Mouse (Mus musculus): ENCODE data around the gene Klhl36.
"Not testable (repeated sequence)": the region's sequence is repeated elsewhere in the genome, so short reads cannot be mapped to it uniquely, and the experiment has no call there.

Gene Klhl36

DNA sequence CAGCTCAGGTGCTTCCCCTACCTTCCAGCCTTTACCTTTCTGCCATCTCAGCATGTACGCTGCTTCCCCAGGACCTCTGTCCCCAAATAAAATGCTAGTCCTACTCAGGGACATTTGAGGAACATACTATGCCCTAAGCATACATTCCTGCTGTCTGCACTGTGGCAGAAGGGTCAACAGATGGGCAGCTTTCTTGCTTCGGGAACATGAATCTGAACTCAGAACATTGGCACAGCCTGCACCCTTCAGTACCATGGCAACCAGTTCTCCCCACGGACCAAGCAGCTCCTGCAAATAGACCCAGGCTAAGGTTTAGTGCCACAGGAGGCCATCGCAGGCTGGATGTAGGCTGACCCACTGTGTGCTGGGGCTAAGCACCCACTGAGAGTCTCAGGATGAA is 25.2 kb upstream of the Klhl36 start:
- DNase-seq: peak in 1 of 2 experiments; percentile 46

DNA sequence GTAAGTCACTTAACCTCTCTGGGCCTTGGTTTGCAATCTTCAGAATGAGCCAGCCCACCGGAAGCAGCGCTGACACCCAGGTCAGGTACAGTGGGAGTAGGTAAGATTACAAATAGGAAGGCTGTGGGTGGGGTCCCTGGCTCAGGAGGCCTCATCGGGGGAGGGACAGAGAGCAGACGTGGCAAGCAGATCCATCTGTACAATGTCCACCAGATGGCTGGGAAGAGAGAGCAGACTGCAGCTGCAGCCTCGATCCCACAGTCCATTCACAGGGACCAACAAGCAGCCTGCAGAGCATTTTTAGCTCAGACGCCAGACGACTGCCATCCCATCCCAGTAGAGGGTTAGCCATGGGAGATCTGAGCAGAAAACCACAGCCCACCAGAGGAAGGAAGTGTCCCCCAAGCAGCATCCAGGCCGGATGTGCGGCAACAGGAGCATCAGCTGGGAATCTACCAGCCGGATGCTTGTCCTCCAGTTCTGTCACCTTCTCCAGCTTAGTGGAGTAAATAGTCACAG is 24.5 kb upstream of the Klhl36 start:
- DNase-seq: peak in 1 of 2 experiments; percentile 48

DNA sequence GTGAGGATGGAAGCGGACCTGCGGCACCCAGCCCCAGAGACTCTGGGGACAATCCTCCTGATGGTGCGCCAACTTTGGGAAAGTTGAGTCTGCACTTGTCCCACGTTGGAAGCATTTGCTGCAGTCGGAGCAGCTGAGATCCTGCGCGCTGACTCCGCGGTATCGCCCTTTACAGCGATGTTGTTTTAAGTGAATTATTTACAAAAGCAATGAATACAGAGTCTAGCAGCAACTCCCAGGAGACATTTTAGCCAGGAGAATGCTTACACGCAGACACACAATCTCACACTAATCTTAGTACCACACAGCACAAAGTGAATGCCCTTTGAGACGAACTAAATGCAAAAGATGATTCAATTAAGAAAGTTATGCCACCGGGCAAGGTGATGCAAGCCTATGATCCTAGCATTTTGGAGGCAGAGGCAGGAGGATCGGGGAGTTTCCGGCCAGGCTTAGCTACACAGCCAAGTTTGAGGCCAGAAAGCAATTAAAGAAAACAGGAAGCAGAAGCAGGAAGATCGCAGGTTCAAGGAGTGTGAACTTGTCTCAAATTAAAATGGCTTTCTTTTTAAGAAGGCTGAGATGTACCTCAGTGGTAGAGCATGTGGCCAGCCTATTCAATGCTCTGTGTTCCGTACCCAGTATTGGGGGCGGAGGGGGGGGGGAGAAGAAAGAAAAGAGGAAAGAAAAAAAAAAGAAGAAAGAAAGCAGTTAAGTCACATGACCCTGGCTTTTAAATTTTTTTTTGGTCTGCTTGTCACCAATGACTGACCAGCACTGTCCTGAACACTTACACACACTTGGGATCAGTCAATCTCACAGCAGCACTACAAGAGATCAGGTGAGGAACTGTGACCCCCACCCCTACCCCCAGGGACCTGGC is 23.7 kb upstream of the Klhl36 start:
- peak in 1 of 2 experiments; percentile 31 for DNase-seq

DNA sequence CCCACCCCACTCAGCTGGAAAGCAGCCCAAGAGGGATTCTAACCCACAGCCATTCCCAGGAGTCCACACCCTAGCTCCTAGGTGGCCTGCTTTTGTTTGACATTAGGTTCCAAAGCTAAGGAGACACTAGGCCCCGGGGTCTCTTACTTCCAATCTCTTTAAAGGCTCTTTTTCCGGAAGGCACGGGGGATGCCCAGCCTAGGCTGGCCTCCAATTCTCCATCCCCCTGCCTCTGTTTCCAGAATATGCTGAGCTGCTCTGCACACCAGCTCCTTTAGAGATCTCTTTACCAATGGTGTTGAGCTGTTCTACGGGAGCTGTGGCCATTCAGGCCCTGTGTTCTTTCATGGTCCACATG is 23.1 kb upstream of the Klhl36 start:
- no peak for DNase-seq

DNA sequence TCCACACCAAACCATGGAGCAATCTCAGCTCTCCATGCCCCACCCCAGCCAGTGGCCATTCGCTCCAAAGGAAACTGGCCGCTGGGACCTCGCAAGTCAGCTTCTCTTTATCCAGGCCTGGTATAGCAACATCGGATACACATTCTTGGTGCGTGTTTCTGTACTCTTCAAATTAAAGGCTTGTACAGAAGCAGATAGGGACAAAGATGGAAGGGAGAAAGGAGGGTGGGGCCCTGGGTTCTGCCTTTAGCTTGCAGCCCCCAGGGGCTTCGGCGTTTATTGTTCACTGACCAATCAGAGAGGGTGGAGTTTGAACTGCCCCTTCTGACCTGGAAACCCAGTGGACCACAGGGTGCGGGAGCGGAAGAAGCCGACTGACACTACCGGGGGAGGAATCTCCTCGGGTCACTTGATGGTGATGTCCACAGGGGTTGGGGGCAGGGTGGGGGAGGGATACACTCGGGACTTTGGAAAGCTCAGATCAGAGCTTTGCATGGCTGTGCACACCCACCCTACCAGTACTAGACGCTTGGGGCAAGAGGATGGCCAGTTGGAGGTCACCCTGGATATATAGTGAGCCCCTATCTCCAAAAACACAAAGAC is 22.5 kb upstream of the Klhl36 start:
- DNase-seq: no peak

DNA sequence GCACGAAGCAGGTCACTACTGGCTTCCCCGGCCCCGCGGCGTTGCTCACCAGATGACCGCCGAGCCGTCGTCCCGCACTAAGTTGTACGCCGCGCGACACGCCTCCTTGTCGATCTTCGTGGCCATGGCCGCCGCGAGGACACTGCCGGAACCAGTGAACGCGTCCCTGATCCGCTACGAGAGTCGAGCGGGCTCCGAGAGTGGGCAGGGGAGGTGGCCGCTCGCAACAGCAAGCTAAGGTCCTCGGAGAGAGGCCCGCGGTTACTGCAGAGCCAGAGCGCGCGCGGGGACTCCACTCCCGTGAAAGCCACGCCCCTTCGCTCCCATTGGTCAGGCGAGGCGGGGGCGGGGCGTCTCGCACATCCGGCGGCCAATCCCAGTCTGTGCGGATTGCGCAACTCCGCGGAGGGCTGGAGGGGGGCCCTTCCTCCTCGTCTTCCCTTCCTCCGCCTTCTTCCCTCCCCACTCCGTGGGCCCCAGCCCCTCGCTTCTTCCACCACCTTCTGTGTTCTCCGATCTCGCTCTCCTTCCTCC is 21.7 kb upstream of the Klhl36 start, which contains the start of gene Cotl1:
Gene Cotl1 (minus strand): TSS at position 270 of the 534 bp plus-strand sequence.
- DNase-seq: peak; percentile 98 to 99

DNA sequence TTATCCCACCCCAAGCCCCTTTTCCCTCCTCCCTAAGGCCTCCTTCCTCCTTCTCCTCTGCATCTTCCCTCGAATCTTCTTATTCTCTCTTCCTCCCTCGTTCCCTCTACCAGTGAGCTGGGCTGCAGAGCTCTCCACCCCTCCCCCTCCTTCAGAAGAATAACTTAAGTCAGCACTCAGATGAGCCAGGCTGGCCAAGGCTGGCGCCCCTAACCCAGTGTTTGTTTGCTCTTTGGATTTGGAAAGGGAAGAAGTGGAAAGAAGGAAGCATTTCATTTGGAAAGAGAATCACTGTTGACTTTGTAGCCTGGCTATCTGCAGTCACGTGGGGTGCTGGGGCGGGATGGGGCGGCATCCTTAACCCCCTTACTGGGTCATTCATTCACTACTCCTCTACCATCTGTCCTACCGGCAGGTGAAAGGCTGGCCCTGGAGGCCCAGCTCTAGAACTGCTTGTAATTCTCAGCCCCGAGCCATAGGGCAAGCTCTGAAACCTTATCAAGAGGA is 21.1 kb upstream of the Klhl36 start:
- DNase-seq: peak; percentile 63 to 71

DNA sequence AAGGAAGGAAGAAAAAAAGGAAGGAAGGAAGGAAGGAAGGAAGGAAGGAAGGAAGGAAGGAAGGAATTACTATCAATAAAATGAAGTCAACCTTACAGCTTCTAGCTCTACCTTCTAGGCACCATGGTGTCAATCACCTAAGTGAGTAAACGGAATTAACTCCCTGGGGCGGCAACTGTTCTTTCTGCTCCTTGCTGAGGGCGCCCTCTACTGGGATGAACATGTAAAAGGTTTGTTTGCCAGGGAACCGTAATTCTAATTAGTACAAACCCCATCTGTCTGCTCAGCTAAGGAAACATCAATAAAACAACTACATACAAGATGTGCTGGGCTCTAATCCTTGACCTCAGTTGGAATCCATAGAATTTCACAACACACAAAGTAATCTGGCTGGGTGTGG is 18.6 kb upstream of the Klhl36 start:
- peak; percentile 86 to 87 for DNase-seq

DNA sequence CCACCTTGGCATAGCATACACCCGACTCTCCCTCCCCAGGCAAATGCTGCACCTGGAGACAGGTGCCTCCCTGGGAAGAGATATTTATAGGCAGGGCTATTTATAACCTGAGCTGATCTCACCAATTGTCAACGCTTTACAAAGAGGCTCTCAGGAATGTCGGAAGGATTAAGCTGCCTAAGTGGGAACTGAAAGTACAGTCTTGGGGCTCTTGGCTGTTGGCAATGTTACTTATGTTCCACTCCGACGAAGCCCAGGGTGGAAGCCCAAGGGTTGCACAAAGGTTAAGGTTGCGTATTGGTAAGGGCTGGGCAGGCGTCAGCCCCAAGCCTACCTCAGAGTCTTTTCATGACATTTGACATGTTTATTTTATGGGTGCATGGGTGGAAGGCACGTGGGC is 17.5 kb upstream of the Klhl36 start:
- DNase-seq: no peak

DNA sequence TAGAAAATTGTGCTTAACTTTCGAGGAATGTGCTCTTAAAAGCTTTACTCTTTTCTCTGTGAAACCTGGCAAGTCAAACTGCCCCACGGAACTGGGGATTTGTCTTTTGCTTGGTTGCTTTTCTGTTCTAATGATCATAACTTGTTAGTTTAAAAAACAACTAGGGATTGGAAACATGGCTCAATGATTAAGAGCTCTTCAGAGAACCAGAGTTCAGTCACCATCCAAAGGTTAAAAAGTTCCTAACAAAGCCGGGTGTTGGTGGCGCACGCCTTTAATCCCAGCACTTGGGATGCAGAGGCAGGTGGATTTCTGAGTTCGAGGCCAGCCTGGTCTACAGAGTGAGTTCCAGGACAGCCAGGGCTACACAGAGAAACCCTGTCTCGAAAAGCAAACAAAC is 16.3 kb upstream of the Klhl36 start:
- DNase-seq: not testable (repeated sequence)

DNA sequence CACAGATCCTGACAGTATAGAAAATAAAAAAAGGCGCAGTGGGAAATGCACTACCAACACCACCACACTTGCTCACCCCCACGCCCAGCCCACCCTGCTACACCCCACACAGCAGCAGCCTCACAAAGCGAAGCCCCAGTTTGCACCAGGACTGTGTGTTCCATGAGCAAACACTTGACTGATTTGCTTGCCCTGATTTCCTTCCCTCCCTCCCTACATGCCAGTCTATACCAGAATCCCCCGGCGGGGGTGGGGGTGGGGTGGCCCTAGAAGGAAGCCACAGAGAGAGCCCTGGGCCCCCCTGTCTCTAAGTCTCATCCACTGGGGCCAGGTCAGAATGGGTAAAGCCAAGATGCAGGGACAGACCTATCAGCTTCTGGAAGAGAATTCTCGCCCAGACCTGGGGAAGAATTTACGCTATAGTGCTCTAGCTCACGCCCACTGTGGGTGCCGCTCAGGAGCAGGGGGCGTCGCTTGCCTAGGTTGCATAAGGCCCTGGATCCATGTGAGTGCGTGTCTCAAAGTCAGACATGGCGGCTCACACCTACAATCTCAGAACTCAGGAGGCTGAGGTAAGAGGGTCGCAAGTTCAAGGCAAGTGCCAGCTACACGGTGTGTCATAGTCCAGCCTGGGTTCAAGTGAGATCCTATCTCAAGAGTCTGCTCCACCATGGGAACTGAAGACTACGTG is 14.7 kb upstream of the Klhl36 start:
- DNase-seq: no peak

DNA sequence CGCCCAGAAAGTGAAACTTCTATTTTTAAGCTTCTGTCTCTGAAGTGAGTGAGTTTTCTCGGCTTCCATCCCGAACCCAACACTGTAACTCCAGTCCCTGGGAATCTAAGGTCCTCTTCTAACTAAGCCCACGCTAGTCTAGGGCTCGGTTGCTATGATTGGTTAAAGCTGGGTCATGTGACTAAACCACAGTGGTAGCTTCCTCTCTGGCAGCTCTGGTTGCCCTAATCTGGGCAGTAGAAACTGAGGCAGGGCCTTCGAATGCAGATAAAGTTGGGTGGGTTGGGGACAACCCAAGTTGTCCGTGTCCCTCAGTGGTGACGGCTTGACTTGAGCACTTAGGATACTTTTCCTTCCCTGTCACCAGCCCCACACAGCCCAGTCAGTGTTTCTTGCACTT is 8.5 kb upstream of the Klhl36 start:
- no peak for DNase-seq

DNA sequence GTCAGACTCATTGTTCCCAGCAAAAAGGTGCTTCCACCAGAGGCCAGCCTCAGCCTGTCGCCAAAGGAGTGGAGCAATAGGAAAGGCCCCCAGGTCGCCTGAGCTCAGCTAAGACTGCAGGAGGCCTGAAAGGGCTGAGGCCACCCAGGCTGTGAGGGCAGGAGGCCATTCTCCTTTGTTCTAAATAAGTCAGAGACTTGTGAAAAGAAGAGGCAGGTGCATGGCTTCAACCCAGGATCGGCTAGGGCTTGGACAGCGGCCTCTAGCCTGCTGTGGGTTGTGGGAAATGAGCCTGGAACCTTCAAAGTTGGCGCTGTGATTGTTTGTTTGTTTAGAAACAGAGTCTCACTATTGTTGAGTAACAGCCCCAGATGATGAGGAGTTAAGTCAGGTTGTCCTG is 8.0 kb upstream of the Klhl36 start:
- no peak for DNase-seq

DNA sequence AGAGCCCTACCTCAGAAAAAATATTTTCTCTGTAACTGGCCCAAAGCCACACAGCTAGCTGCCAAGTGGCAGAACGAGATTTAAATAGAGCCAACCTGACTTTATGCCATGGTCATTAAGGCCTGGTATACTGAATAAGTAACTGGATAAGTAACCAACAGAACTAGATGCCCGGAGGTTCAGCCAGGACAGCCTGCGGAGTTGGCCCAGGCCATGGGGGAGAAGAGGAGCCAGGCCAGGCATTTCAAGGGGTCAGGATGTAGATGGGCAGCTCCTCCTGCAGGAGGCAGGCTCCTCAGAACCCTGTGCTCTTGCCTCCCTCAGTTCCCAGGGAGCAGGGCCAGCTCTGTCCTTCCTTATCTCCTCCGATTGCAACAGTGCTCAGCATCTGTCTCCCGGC is 6.4 kb upstream of the Klhl36 start:
- DNase-seq: no peak

DNA sequence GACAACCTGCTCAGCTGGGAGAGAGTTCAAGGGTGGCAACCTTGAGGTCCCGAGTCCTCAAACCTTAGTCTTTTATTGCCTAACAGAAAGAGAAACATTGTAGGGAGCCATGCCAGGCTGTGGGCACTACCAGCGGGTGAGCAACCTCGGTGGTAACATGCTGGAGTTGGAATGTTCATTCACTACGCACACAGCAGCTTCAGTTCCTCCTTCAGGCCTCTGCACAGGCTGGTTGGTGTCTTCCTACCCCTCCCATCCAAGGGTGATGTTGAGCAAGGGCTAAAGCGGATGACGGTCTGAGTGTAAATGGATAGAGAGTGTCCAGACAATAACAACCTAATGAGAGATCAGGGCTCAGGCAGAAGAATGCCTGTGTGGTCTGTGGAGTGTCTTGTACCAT is 4.3 kb upstream of the Klhl36 start:
- no peak for DNase-seq

DNA sequence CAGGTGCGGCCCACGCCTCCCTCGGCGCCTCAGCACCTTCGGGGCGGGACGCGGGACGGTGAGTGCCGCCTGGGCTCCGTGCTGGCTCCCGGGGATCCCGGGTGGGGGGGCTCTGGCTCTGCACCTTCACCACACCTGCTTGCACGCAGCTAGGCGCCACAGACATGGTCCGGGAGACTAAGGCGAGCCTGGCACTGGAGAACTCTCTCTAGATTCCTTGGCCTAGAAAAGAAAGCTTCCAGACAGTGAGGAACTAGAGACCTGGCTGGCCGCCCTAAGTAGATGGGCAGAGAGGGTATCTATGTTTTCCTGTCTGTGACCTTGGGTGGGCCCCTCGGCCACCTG is 296 bp downstream of the Klhl36 start:
- DNase-seq: no peak

DNA sequence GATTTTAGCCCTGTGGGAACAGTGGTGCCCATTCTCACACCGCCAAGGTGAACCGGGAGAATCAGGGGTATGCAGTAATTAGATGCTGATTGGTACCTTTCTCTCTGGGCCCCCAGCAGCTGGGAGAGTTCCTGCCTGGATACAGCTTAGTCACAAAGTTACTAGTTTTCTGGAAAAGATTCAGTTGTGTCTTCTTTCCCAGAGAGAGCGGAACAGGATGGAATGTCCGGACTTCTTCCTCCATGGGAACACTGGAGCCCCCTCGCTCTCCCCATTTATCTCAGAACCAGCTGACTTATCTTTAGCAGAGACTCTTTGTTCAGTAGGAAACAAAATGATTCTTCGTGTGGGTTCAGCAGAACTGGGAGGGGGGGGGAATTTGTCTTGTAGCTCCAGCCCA is 683 bp downstream of the Klhl36 start:
- no peak for DNase-seq

DNA sequence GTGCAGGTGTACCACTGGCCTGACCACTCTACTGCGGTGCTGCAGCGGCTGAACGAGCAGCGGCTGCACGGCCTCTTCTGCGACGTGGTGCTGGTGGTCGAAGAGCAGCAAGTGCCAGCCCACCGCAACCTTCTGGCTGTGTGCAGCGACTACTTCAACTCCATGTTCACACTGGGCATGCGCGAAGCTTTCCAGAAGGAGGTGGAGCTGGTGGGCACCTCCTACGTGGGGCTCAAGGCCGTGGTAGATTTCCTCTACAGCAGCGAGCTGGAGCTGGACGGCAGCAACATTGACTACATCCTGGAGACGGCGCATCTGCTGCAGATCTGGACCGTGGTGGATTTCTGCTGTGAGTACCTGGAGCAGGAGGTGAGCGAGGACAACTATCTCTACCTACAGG is 7.5 kb downstream of the Klhl36 start:
- DNase-seq: no peak

DNA sequence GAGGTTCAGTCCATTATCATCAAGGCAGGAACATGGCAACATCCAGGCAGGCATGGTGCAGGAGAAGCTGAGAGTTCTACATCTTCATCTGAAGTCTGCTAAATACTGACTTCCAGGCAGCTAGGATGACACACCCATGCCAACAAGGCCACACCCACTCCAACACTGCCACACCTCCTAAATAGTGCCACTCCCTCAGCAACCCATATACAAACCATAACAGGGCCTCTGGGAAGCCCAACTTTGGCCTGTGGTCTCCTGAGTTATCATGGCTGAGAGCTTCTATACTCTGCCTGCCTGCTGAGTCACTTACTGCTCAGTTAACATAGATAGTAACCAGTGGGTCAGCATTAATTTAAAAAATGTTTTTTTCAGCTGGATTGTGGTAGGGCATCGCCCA is 11.1 kb downstream of the Klhl36 start:
- no peak for DNase-seq

DNA sequence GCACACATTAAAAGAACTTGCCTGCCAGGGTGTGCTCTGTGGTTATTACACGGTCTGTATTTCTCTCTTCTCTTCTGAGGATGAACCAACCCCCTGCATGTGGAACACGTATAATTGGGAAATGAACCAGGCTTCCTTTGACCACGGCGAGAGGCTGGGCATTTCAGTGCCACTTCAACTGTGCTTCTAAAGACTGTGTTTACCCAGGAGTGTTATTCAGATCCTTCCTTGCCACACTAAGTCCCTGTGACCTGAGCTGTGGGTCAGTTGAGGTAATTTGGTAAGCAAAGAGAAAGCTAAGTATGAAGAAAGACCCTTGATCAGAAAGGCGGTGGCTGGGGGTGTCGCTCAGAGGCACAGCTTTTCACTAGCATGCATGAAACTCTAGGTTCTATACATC is 19.2 kb downstream of the Klhl36 start:
- no peak for DNase-seq

DNA sequence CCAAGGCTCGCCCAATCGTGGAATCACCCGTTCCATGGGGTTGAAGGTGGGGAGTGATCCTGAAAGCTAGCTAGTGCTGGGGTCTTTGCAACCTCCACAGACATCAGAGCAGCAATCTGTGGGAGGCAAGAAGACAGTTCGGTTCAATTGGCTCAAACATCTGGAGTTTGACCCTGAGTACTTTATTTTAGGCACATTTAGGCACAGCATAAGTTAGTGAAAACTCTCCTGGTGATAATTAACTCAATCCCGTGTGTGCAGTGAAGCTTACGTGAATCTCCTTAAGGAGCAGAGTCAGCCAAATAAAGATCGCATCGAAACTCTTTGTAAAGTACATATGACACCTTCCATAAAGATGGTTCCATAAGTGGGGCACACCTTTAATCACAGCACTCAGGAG is 19.9 kb downstream of the Klhl36 start:
- no peak for DNase-seq

DNA sequence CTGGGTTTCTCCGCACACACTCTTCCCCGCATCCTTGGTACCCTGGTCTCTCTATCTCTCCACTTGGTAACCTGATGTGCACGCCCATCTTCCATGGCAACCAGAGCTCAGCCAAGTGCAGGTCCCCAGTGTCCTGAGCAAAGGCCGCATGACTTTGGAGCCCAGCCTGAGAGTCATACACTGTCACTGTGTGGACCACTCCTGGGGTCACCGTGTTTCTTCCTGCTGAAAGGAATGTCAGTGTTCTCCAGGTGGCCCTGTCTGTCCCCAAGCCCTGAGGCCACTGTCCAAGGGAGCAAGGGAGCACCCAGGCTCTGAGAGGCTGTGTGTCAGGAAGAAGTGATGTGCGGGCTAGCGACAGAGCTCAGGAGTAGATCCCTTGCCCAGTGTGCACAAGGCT is 21.2 kb downstream of the Klhl36 start:
- DNase-seq: no peak

DNA sequence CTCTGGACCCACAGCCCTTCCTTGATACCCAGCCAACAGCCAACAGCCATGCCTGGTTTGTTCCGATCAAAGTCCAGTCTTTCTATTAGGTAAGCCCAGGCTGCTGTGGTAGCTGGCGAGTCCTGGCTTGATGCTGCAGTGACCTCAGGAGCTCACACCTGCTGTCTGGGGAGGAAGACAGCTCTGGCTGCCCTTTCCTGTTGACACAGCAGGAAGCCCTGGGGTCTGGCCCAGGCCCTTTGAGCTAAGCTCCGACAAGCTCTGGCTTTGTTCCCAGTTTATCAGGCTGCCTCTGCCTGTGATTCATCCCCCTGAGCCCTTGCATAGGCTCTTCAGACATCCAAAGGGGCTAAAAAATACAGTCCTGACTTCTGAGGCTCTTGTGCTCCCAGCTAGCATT is 23.5 kb downstream of the Klhl36 start:
- peak; percentile 30 to 33 for DNase-seq
